Mouse (Mus musculus): ENCODE results near the gene Sh3bgrl3. TPM values are rescaled to one million over a fixed set of nuclear protein-coding genes. Genes with fewer than 3 reads are reported as not detected.

Gene Sh3bgrl3
- polyA plus RNA-seq, 1 experiment from 2014 or later, result 312 TPM

DNA sequence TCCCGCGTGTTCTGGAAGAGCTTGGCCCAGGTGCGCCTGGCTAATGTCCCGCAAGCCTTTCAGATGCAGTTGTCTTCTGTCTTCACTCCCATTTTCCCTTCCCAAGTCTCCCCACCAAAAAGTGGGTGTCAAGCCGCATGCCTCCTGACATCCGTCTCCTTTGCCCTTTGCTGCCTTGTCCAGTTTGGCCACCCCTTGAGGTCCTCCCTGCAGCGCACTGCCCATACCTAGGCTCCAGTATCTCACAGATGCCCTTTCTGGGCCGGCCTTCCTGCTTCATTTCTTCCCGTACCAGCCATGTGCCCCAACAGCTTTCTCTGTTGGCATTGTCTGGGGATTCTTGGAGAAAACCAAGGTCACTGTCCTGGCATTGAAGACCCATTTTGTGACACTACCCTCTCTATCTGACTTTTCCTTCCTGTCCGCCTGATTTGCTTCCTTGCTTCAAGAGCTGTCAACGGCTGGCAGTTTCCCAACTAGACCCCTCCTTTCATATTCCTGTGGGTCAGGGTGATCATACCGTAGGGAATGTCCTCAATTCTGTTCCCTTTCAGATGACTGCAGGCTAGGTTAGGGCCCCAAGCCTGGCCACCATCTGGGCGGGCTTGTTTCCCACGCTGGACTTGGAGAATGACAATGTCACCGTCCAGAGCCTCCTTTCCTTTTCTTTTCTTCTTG is 3.1 kb downstream of the Sh3bgrl3 start:
- H3K4me2 ChIP-seq, result no peak overlapping the region
- peaks cover 13% of the 10 kb centered on the region for H3K4me1 ChIP-seq (ENCODE audit: control insufficient read depth, insufficient read depth, low read length)
- no peaks in the 10 kb centered on the region for H3K27me3 ChIP-seq (ENCODE audit: control insufficient read depth, insufficient read depth, low read length)
- DNase-seq (ENCODE audit: low spot score, missing footprints) (peak; percentile 68), ATAC-seq (ENCODE audit: low FRiP score) (no peak)
- 89% methylated on average over 15 of the region's 15 CpGs for WGBS
- no peak overlapping the region for H3K4me3 ChIP-seq (ENCODE audit: low read depth, low read length)
- H3K9me3 ChIP-seq (ENCODE audit: control insufficient read depth, low read length), result no peaks in the 10 kb centered on the region
- H3K27ac ChIP-seq (ENCODE audit: low read depth, low read length), result no peak overlapping the region
- H3K9ac ChIP-seq (ENCODE audit: low read length), result no peak overlapping the region
- H3K36me3 ChIP-seq (ENCODE audit: control insufficient read depth, insufficient read depth, low read length), result no peaks in the 10 kb centered on the region

DNA sequence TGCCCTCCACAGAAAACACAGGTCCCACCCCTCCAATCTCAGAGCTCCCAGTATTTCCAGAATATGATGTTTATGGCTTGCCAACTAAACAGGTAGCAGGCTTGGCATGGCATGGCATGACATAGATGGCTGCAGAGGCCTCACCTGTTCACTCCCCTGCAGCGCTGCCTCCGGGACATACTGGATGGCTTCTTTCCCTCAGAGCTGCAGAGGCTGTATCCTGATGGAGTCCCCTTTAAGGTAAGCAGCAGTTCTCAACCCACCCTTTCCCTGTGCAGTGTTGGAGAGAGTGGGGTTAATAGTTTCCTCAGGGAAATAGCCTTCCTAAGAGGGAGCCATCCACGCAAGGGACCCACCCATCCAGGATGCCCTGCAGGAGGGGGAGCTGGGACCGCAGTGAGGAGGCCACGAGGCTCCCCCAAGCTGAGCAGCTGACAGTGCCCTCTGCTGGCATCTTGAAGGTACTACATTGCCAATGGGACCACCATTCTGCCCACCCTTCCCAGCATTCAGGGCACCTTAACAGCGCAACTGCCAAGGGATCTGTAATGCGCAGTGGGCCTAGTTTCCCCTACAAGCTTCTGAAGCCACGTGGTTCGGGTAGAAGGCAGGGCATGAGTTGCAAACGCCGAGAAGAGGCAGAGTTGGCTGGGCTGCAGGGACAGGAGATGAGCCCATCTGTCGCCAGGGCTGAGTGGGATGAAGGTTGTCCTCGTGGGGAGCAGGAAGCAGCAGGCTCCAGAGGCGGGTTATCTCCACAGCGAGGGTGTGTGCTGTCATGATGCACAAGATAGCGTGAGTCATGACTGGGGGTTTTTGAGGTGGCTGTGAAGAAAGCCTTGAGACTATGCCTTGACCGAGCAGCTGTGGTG is 4.7 kb downstream of the Sh3bgrl3 start:
- H3K27ac ChIP-seq (ENCODE audit: low read depth, low read length), result no peak overlapping the region
- 24% methylated on average over 17 of the region's 17 CpGs for WGBS
- peak overlapping the region; percentile 37; the same call in 1 of the 2 replicates for H3K9ac ChIP-seq (ENCODE audit: low read length)
- peaks cover 10% of the 10 kb centered on the region for H3K4me1 ChIP-seq (ENCODE audit: control insufficient read depth, insufficient read depth, low read length)
- no peaks in the 10 kb centered on the region for H3K9me3 ChIP-seq (ENCODE audit: control insufficient read depth, low read length)
- ATAC-seq (ENCODE audit: low FRiP score) (no peak), DNase-seq (ENCODE audit: low spot score, missing footprints) (peak; percentile 96)
- no peaks in the 10 kb centered on the region for H3K36me3 ChIP-seq (ENCODE audit: control insufficient read depth, insufficient read depth, low read length)
- no peaks in the 10 kb centered on the region for H3K27me3 ChIP-seq (ENCODE audit: control insufficient read depth, insufficient read depth, low read length)
- no peak overlapping the region for H3K4me2 ChIP-seq
- H3K4me3 ChIP-seq (ENCODE audit: low read depth, low read length), result no peak overlapping the region

DNA sequence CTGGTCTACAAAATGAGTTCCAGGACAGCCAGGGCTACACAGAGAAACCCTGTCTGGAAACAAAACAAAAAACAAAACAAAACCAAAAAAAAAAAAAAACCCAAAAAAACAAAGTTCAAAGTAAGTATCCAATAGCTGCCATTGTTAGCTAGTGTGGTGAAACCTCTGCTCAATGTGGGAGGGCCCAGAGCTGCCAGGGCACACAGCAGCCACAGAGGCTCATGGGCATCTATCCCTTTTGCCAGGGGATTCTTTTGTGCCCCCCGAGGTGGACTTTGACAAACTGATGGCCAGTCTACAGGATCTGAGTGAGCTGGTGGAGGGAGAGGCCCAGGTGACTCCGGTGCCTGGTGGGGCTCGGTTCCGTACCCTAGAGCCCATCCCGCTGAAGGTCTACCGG is 5.4 kb downstream of the Sh3bgrl3 start:
- Histone ChIP-seq H3K4me1 (ENCODE audit: control insufficient read depth, insufficient read depth, low read length) (peaks cover 7% of the 10 kb centered on the region), H3K27ac (ENCODE audit: low read depth, low read length) (no peak overlapping the region), H3K4me3 (ENCODE audit: low read depth, low read length) (no peak overlapping the region), H3K4me2 (no peak overlapping the region), H3K27me3 (ENCODE audit: control insufficient read depth, insufficient read depth, low read length) (no peaks in the 10 kb centered on the region), H3K9me3 (ENCODE audit: control insufficient read depth, low read length) (no peaks in the 10 kb centered on the region), H3K9ac (ENCODE audit: low read length) (no peak overlapping the region), H3K36me3 (ENCODE audit: control insufficient read depth, insufficient read depth, low read length) (no peaks in the 10 kb centered on the region)
- ATAC-seq (ENCODE audit: low FRiP score) (no peak), DNase-seq (ENCODE audit: low spot score, missing footprints) (peak; percentile 53)
- 95% methylated on average over 6 of the region's 6 CpGs for WGBS

DNA sequence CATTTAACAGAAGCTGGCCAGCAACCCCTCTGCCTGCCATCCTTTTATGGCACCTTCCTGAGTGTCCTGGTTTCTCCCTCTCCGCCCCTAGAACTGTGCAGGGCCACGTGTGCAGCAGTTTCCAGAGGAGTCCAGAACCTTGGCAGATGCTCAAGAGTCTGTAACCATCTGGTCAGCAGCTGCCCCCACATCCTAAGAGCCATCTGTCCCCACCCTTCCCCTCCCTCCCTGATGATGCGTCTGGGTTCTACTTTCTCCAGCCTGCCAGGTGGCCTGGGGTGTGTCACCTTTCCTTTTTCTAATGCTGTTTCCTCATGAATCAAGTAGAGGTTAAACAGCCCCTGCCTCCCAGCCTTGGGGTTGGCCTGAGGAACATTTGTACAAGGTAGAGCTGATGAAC is 6.3 kb downstream of the Sh3bgrl3 start:
- H3K4me2 ChIP-seq, result no peak overlapping the region
- H3K9ac ChIP-seq (ENCODE audit: low read length), result no peak overlapping the region
- no peaks in the 10 kb centered on the region for H3K27me3 ChIP-seq (ENCODE audit: control insufficient read depth, insufficient read depth, low read length)
- no peaks in the 10 kb centered on the region; the same call in 1 of the 2 replicates for H3K4me1 ChIP-seq (ENCODE audit: control insufficient read depth, insufficient read depth, low read length)
- DNase-seq (ENCODE audit: low spot score, missing footprints), result peak; percentile 78
- no peak overlapping the region for H3K4me3 ChIP-seq (ENCODE audit: low read depth, low read length)
- no peaks in the 10 kb centered on the region for H3K36me3 ChIP-seq (ENCODE audit: control insufficient read depth, insufficient read depth, low read length)
- WGBS, result 74% methylated on average over 3 of the region's 3 CpGs
- no peak for ATAC-seq (ENCODE audit: low FRiP score)
- no peaks in the 10 kb centered on the region for H3K9me3 ChIP-seq (ENCODE audit: control insufficient read depth, low read length)
- H3K27ac ChIP-seq (ENCODE audit: low read depth, low read length), result no peak overlapping the region

DNA sequence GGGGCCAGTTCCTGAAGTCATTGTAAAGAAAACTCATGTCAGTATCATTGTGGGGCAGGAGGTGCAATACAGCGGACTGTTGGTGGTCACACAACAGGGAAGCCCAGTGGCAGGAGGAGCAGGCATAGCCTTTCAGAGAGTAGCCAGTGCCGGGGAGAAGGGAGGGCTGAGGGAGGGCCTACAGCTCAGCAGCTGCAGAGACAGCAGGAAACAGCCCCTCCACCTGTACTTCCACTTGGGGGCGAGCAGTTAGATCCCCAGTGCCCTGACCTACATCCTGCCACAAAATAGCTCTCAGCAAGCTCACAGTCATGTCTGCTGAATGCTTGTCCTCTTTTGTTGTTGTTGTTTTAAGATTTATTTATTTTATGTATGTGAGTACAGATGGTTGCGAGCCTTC is 7.0 kb downstream of the Sh3bgrl3 start:
- H3K9me3 ChIP-seq (ENCODE audit: control insufficient read depth, low read length), result no peaks in the 10 kb centered on the region
- no peaks in the 10 kb centered on the region for H3K36me3 ChIP-seq (ENCODE audit: control insufficient read depth, insufficient read depth, low read length)
- no peak overlapping the region for H3K27ac ChIP-seq (ENCODE audit: low read depth, low read length)
- H3K4me3 ChIP-seq (ENCODE audit: low read depth, low read length), result no peak overlapping the region
- no peaks in the 10 kb centered on the region for H3K27me3 ChIP-seq (ENCODE audit: control insufficient read depth, insufficient read depth, low read length)
- H3K9ac ChIP-seq (ENCODE audit: low read length), result no peak overlapping the region
- 55% methylated on average over 4 of the region's 4 CpGs for WGBS
- no peaks in the 10 kb centered on the region for H3K4me1 ChIP-seq (ENCODE audit: control insufficient read depth, insufficient read depth, low read length)
- ATAC-seq (ENCODE audit: low FRiP score) (no peak), DNase-seq (ENCODE audit: low spot score, missing footprints) (peak; percentile 79)
- no peak overlapping the region for H3K4me2 ChIP-seq

DNA sequence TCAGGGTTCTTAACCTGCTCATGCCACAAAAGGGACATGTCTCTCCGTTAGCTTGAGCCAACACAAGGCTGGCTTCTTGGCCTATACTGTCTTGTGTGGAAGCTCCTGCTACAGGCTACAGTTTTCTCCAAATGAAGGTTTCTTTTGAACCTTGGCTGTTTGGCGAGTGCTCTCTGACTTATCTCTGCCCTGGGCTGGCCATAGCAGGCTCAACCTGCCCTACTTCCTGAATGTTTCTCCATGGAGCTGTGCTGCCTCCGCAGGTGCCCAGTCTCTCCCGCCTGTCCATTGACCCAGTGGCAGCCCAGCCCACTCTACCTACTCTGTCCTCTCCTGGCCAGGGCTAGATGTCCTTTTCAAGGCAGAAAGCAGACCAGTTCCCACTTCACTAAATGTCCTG is 7.7 kb downstream of the Sh3bgrl3 start:
- Histone ChIP-seq H3K4me2 (no peak overlapping the region), H3K9me3 (ENCODE audit: control insufficient read depth, low read length) (no peaks in the 10 kb centered on the region), H3K36me3 (ENCODE audit: control insufficient read depth, insufficient read depth, low read length) (no peaks in the 10 kb centered on the region), H3K27ac (ENCODE audit: low read depth, low read length) (no peak overlapping the region), H3K4me1 (ENCODE audit: control insufficient read depth, insufficient read depth, low read length) (no peaks in the 10 kb centered on the region), H3K4me3 (ENCODE audit: low read depth, low read length) (no peak overlapping the region), H3K9ac (ENCODE audit: low read length) (no peak overlapping the region), H3K27me3 (ENCODE audit: control insufficient read depth, insufficient read depth, low read length) (no peaks in the 10 kb centered on the region)
- ATAC-seq (ENCODE audit: low FRiP score), result no peak
- WGBS, result 80% methylated on average over 4 of the region's 4 CpGs
- no peak for DNase-seq (ENCODE audit: low spot score, missing footprints)

DNA sequence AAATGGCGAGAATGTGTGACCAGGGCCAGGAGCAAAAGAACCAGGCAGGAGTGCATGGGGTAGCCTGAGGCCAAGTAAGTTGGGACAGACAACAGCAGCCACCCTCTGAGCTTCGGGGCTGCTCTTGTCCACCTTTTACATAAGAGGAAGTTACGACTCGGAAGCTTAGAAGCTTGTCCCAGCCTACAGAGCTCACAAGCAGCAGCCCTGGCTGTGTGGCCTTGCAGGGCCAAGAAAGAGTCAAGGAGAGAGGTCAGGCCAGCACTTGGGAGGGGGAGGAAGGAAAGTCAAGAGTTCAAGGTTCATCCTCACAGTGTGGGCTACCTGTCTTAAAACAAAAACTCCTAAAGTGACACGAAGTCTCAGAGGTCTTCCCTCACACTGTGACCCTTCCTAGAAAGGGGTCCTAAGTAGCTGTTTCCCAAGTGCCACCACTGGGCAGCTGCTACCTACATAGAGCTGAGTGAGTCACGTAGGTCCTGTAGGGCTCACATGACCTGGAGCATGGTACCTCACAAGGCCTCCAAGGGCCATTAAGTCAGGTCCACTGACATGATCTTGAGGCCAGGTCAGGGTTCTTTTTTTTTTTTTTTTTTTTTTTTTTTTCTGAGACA is 8.3 kb downstream of the Sh3bgrl3 start:
- WGBS, result 79% methylated on average over 6 of the region's 6 CpGs
- no peaks in the 10 kb centered on the region for H3K4me1 ChIP-seq (ENCODE audit: control insufficient read depth, insufficient read depth, low read length)

DNA sequence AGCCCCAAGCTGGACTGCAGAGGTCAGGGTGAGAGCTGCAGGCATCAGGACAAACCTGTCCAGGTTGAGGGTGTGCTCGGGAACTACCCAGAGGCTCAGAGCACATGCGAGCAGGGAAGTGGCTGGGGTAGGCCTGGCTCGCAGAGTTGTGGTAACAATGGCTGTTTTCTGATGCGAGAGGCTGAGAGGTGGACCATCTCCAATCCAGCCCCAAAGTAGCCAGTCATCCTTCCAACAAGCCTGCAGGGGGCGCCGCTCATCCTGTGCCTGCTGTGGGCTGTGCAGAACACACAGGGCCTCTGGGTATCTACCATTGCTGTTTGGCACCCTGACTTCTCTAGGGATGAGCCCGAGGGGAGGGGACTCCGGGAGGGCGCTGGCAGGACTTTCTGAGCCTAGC is 8.9 kb downstream of the Sh3bgrl3 start:
- WGBS, result 68% methylated on average over 9 of the region's 9 CpGs
- Histone ChIP-seq H3K36me3 (ENCODE audit: control insufficient read depth, insufficient read depth, low read length) (no peaks in the 10 kb centered on the region), H3K4me2 (no peak overlapping the region), H3K9ac (ENCODE audit: low read length) (no peak overlapping the region), H3K4me3 (ENCODE audit: low read depth, low read length) (no peak overlapping the region), H3K4me1 (ENCODE audit: control insufficient read depth, insufficient read depth, low read length) (no peaks in the 10 kb centered on the region), H3K27ac (ENCODE audit: low read depth, low read length) (no peak overlapping the region), H3K27me3 (ENCODE audit: control insufficient read depth, insufficient read depth, low read length) (no peaks in the 10 kb centered on the region), H3K9me3 (ENCODE audit: control insufficient read depth, low read length) (no peaks in the 10 kb centered on the region)
- DNase-seq (ENCODE audit: low spot score, missing footprints) (peak; percentile 86), ATAC-seq (ENCODE audit: low FRiP score) (no peak)

More for the DNA sequence above, 8.3 kb downstream of the Sh3bgrl3 start:
- DNase-seq (ENCODE audit: low spot score, missing footprints) (peak; percentile 73), ATAC-seq (ENCODE audit: low FRiP score) (no peak)
- no peaks in the 10 kb centered on the region for H3K9me3 ChIP-seq (ENCODE audit: control insufficient read depth, low read length)
- H3K27ac ChIP-seq (ENCODE audit: low read depth, low read length), result no peak overlapping the region
- no peak overlapping the region for H3K9ac ChIP-seq (ENCODE audit: low read length)
- H3K4me2 ChIP-seq, result no peak overlapping the region
- H3K4me3 ChIP-seq (ENCODE audit: low read depth, low read length), result no peak overlapping the region
- no peaks in the 10 kb centered on the region for H3K27me3 ChIP-seq (ENCODE audit: control insufficient read depth, insufficient read depth, low read length)
- no peaks in the 10 kb centered on the region for H3K36me3 ChIP-seq (ENCODE audit: control insufficient read depth, insufficient read depth, low read length)

DNA sequence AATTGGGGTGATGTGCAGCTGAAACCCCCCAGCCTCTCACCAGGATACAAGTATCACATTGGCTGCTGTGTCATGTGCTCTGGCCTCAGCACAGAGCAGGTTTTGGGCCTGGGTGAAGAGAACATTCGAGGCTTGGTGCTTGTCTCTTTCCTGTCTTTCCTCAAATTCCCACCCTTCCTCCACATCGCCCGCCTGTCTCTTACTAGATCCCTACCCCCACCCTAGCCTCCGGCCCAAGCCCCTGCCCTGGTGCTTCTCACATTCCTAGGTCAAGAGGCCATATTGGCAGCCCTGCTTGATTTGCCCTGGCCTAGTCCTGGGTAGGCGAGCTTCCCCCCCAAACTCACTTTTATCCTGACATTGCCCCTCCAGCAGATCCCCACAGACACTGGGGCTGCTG is 9.5 kb downstream of the Sh3bgrl3 start:
- ATAC-seq (ENCODE audit: low FRiP score), result no peak
- no peak overlapping the region for H3K27ac ChIP-seq (ENCODE audit: low read depth, low read length)

More for the DNA sequence above, 9.5 kb downstream of the Sh3bgrl3 start:
- no peaks in the 10 kb centered on the region for H3K9me3 ChIP-seq (ENCODE audit: control insufficient read depth, low read length)
- H3K4me3 ChIP-seq (ENCODE audit: low read depth, low read length), result no peak overlapping the region
- peaks cover under 1% of the 10 kb centered on the region; the same call in 1 of the 2 replicates for H3K4me1 ChIP-seq (ENCODE audit: control insufficient read depth, insufficient read depth, low read length)
- H3K4me2 ChIP-seq, result no peak overlapping the region
- no peaks in the 10 kb centered on the region for H3K27me3 ChIP-seq (ENCODE audit: control insufficient read depth, insufficient read depth, low read length)
- WGBS, result 78% methylated on average over 5 of the region's 5 CpGs
- no peak overlapping the region; the same call in 1 of the 2 replicates for H3K9ac ChIP-seq (ENCODE audit: low read length)
- peak; percentile 67 for DNase-seq (ENCODE audit: low spot score, missing footprints)
- no peaks in the 10 kb centered on the region for H3K36me3 ChIP-seq (ENCODE audit: control insufficient read depth, insufficient read depth, low read length)
